Mouse (Mus musculus): Measurements from ENCODE around the gene Kcnj12.

Kcnj12 gene

DNA sequence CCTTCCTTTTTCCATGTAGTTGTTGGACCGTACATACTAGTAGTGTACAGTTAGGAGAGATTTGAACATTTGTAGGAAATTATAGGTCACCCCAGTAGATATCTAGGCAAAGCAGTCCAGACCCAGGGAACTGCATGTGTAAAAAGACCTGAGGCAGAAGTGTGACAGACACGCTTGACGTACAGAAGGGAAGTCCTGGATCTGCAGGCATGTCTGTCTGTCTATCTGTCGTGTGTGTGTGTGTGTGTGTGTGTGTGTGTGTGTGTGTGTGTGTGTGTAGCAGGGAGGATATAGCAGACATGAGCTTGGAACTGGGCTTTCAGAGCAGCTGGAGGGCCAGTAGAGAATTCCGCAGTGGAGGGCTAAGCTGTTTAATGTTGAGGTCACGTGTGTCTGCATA, 87.3 kb downstream of the Kcnj12 start:
- DNase-seq (ENCODE audit: low read depth, low spot score): no peak

DNA sequence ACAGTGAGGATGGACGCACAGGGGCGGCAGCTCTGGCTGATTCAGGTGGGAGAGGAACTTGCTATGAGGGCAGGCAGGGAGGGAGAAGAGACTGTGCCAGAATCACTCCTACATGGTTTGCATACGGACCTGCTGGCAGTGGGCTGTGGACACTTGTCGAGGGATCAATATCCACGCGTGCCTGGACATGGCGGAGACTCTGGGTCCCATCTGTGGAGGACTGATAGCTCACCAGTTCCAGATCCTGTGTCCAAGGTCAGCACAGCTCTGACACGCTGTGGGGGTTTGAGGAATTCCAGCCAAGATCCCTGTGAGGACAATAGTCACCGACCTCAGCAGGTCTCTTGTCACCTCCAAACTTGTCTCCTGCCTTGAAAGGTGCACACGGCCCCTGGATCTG, 87.7 kb downstream of the Kcnj12 start:
- no peak for DNase-seq (ENCODE audit: low read depth, low spot score)

DNA sequence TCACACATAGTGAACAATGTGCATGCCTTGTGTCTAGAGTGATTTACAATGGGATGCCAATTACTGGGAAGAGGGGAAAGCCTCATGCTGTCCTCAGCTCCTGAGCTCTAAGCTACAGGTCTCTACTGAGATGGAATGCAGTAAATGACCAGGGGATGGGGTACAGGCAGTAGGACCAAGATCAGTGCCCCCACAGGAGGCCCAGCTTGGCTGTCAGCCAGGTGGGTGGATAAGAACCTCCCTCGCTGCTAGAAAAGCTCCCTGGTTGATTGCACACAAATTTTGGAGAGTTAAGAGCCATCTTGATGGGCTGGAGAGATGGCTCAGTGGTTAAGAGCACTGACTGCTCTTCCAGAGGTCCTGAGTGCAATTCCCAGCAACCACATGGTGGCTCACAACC, 88.6 kb downstream of the Kcnj12 start:
- DNase-seq (ENCODE audit: low read depth, low spot score): no peak

DNA sequence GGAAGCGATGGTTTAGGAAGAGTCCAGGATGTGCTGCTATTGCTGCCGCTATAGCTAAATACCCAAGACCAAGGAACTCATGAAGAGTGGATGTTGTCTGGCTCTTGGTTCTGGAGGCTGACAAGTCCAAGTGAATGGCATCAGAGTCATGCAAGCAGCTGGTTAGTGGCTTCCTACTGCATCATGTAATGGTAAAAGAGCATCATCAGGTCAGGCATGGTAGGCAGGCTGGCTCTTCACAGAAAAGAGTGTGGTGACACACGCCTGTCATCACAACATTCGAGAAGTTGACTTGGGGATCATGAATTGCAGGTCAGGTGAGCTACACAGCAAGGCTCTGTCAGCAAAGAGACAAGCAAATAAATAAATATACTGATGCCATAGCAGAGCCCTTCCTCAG, 89.1 kb downstream of the Kcnj12 start:
- DNase-seq (ENCODE audit: low read depth, low spot score): no peak

GRCm38 (mm10) chr11:61112323-61112995, 90.1 kb downstream of the Kcnj12 start:
- DNase-seq (ENCODE audit: low read depth, low spot score): no peak

DNA sequence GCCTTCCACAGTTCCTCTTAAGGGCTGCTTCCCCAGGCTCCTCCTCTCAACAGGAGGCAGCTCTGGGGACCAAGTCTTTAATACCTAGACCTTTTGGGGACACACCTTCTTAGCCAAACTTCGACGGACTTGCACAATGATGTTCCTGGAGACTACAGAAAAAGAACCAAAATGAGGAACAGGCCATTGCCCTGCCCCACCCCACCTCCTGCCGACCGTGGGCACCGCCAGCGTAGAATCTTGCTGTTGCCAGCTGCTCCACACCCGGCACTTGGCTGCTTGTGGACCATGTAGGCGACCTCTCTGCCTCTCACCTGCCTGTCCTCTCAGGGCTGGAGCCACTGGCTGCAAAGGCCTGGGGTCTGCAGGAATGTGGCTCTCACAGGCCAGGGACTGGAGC, 93.9 kb downstream of the Kcnj12 start:
- DNase-seq (ENCODE audit: low read depth, low spot score): no peak

GRCm38 (mm10) chr11:61119996-61120583, 97.7 kb downstream of the Kcnj12 start:
- DNase-seq (ENCODE audit: low read depth, low spot score): no peak

Data from R1 (cell line).